Mouse (Mus musculus) activated CD4-positive, CD25-positive, alpha-beta regulatory T cell, adult 4 months (primary cell): ENCODE results near the gene Stx5a. TPM values are rescaled to one million over a fixed set of nuclear protein-coding genes. Genes with fewer than 3 reads are reported as not detected.

Source experiments
- ATAC-seq: one replicate; pipeline ENCODE4 v1.8.0; 2017
- polyA plus RNA-seq, 2 experiments: library from polyadenylated mRNA; unstranded; fragments of 100-300 nt; shearing (Covaris generic); gene quantifications; one replicate each; pipeline ENCODE4 v1.2.1; 2017

The Stx5a gene
- polyA plus RNA-seq, 2 experiments from 2014 or later: 109 to 113 TPM

DNA sequence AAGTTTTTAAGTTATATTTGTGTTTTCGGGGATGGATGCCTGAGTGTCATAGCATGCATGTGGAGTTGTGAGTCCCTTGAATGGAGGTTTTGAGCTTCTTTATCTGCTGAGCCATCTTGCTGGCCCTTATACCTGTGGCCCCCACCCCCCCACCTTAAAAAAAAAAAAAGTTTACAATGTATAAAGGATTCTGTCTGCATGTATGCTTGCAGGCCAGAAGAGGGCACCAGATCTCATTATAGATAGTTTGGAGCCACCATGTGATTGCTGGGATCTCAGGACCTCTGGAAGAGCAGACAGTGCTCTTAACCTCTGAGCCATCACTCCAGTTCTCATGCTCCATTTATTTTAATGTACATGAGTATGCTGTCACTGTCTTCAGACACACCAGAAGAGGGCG is 6.2 kb downstream of the Stx5a start:
- ATAC-seq: no peak

DNA sequence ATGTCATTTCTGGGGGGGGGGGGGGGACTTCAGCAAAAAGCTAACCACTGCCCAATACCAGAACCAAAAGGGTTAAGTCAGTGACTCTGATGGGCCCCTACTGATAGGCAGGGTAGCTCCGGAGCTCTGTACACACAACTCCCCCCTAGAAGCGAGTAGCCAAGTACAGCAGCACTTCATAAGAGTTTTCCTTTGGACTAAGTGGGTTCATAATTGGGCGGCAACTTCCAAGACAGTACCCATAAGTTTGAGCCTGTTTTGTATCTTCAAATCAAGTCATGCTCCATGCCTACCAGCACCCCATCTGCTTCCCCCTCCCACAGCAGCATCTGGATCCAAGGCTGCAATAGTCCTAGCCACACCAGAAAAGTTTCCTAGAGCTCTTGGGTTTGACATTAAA is 14.4 kb downstream of the Stx5a start:
- no peak for ATAC-seq

DNA sequence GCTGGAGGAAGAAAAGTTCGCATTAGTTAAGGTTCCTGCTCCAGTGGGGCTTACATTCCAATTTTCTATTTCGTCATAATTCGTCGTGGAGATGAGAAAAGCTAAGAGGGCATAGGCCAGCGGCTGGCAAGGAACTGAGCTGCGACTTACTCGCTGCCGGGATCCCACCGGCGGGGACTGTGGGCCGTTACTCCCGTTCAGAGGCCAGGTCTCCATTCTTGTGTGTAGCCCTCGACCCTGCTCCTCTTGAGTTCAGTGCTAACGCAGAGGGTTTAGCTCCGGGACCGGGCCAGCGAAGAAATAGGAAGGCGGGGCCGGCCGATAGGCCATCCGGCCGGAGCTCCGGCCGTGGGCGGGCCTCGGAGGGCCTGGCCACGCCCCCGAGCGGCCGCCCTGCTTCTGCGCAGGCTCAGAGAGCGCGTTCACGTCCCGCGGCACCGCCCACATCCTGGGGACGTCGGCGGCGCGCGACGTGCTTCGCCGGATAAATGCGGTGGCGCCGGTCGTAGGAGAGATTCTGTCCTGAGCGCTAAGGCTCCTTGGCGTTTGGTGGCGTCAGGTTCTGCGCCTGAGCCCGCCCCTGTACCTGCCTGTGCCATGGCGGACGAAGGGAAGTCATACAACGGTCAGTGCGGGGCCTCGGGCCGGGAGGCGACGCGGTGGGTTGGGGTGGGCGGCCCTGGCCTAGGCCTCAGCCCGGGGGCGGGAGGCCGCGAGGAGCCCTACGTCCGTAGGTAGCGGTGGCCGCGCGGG is 15.6 kb downstream of the Stx5a start, which contains the start of gene Nxf1:
TSS of gene Nxf1 (plus strand) at position 439 of the 753 bp plus-strand sequence.
- ATAC-seq: peak; percentile 80

DNA sequence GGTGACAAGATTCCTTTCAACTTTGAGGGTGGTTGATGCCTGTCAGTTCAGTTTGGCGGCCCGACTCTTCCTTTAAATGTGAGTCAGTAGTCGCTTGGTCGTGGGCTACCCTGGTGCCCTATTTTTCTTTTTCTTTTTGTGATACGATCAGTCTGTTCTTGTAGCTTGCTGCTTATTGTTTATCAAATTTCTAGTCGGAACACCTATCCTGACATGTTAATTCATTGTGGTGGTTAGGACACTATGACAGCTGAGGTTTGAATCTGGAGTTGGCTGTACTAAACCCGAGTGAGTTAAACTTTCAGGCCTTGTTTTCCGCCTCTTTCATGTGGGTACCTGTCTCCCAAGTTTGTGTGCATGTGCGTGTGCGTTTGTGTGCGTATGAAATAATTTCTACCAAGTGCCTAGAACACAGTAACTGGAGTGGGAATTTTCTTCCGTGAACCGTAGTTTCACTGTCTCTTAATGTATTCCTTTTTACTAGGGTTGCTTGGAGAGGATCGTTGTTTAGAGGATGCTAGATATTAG is 16.3 kb downstream of the Stx5a start:
- ATAC-seq: peak; percentile 15

DNA sequence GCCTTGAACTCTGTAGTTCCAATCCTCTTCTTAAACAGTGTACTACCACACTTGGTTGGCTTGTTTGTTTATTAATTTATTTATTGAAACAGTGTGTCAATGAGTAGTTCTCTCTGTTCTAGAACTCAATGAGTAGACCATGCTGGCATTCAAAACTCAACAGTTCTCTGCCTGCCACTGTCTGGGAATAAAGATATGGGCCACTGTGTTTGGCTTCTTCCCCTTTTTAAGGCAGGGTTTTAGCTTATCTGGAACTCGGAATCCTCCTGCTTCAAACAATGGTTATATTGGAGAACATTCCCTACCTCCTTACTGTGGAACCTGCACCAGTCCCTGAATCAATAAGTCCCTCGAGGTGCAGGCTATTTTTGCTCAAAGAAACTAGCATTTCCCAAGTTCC is 17.7 kb downstream of the Stx5a start:
- ATAC-seq: no peak

DNA sequence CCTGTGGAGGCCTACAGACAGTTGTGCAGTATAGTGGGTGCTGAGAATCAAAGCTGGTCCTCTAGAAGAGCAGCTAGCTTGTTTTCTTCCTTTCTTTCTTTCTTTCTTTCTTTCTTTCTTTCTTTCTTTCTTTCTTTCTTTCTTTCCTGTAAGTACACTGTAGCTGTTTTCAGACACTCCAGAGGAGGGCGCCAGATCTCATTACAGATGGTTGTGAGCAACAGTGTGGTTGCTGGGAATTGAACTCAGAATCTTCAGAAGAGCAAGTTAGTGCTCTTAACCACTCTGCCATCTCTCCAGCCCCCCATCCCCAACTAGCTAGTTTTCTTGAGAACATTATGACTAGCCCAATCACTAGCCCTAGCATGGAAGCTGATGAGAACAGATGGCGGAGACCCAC is 19.5 kb downstream of the Stx5a start:
- no peak for ATAC-seq

DNA sequence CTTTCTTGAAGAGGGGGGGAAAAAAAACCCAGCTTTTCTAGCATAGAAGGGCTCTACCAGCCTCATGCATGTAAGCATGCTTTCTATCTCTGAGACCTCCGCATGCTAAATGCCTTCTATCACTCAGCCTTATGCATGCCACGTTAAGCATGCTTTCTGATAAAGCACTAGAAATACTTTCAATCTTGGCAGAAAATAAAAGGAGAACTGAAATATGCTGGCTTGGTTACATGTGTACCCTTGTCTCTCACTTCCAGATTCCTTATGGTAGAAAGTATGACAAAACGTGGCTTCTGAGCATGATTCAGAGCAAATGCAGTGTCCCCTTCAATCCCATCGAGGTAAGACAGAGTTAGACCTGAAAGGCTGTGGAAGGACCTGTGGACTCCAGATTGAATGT is 22.1 kb downstream of the Stx5a start:
- no peak for ATAC-seq

DNA sequence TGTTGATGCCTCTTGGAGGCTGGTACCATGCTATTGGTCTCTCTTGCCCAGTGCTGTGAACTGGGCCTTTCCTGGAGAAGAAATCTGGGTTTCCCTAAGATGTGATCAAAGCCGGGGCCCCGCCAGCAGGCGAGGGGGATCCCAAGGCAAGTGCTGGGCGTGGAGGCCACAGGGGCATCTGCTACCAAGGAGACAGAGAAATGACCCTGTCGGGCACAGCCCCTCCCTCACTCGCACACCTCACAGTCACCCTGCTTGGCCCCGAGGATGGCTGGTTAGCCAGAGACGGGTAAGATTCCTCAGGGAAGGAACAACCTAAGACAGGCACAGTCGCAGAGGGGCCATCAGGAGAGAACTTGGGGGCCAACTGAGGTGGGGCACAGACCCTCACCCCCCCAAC is 24.3 kb downstream of the Stx5a start:
- no peak for ATAC-seq

DNA sequence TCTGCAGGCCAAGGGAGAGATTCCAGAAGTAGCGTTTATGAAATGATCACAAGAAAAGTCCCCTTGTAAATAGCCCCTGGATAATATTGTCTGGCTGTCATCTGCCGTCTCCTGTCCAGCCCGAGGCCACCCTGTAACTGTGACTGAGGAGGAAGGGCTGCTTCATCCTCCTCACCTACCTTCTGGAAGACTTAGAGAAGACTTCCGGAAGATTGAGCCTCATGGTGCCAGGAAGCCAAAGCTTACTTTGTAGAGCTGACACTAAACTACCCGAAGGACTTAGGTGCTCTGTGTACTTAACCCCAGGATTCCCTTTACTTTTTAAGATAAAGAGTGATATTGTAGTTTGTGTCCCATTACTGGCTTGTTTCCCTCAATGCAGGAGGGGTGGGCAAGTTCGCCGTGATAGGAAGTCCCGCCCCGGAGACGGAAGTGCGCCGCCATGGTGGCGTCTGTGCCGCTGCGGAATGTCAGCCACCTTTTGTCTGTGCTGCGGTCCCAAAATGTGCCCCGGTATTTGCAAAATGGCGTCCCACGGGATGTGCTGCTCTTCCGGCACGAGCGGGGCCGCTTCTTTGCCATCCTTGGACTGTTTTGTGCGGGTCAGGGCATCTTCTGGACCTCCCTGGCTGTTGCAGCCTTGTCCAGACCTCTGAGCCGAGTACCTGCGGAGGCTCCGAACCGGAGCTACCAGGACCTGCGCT is 29.5 kb downstream of the Stx5a start, which contains the start of gene Tmem223:
TSS of gene Tmem223 (plus strand) at position 430 of the 704 bp plus-strand sequence.
- ATAC-seq: peak; percentile 72

DNA sequence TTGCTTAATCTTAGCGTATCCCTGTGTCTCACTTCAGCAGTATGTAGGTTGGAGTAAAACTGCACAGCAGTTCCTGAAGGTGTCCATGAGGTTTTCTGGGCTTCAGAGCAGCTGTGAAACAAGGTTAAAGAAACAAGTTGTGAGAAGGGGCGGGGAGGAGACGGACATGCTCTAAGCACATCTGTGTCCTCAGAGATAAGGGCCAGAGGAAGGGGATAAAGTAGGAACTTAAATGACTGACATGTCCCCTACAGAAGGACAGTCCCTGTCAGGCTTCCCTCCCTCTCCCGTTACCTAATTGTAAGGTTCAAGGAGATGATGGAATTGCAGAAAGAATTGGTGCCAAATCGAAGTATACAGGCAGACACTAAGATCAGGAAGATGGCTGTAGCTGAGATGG is 31.8 kb downstream of the Stx5a start:
- ATAC-seq: no peak

DNA sequence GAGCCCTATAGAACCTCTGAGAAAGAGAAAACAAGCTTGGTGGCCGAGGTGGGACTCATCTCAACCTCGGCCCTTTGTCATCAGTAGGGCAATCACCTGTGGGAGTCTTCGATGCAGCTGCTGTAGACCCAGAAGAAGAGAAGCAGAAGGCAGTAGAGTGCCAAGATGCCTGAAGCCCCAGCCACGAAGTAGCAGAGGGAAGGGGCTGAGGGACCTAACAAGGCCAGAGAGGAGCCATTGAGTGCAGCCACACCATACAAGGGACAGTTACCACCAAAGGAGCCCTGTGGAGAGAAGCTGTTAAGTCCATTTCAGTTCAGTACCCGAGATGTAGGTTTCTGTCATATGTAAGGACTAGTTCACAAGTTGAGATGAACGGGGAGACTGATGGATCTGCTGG is 32.2 kb downstream of the Stx5a start:
- no peak for ATAC-seq

DNA sequence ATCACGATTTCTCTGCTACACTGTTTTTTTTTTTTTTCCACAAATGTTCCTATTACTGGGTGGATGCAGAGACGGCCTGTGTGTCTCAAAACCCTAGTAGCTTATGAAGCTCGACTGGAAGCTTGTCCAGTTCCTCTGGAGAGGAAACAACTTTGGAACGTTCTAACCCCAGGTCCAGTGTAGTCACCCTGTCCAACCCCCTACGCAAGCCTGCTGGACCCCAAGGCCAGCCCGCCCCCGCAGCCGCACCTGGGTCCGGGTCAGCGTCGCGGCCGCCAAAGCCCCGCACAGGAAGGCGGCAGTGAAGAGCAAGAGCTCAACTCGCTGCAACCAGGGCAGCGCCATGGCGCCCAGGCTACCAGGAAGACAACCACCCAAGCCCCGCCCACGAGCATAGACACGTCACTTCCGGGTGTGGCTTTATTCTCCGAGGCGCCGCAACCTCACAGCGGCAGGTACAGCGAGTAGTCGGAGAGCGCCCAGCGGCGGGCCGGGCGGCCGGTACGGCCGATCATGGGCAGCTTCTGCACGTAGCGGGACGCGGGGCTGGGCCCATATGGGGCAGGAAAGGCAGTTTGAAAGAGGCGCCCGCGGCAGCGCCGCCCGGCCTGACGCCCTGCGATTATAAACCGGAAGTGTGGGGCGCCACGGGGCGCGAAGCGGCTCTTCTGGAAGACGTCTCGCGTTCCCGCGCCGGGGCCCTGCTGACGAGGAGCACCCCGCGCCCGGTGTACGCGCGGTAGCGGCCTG is 33.0 kb downstream of the Stx5a start, which contains the start of gene Tmem179b:
TSS of gene Tmem179b (minus strand) at position 382 of the 750 bp plus-strand sequence.
- peak; percentile 79 for ATAC-seq

DNA sequence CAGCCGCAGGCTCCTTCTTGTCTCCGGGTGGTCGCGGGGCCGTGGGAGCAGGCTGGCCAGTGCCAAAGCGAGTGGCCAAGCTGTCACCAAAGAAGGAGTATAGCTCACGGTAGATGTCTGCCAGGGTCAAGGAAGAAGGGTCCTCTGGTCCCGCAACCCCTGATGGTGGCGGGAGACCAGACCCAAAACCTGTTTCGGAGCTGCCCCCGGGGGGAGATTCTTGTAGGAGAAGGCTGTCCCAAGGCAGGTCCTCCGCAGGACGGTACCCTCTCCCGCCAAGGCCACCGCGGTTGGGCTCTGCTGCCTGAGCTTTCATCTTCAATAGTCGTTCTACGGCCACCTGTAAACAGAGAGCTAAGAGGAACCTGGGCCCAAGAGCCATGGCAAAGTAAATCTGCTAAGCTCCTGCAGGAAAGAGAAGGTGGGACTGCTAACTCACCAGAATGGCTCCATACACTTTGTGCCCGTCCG is 33.8 kb downstream of the Stx5a start:
- ATAC-seq: no peak

DNA sequence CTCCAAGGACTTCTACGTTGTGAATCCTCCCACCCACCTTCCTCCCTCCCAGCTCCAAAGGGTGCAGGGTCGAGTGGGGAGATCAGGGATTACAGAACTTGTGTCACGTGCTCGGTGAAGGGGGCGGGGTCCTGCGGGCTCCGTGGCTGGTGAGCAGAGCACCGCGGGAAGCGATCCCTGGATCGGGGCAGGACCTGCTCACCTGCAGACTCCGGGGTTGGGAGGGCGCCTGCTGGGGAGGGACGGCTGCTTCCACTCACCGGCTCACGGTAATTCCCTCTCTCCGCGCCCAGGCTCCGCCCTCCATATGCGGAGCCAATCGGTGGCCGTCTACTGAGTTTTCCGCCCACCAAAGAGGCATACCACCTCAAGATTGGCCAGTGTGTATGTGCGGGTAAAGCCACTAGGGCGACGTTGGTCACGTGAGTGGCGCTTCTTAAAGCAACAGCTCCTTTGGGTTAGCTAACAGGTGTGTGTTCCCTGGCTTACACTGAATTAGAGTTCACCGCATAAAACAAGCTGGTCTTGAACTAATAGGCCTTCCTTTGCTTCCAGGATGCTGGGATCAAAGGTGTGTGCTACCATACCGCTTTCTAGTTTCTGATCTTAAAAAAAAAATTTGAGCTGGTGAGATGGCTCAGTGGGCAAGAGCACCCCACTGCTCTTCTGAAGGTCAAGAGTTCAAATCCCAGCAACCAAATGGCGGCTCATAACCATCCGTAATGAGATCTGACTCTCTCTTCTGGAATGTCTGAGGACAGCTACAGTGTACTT is 45.0 kb downstream of the Stx5a start, which contains the start of gene Taf6l:
TSS of gene Taf6l (minus strand) at position 410 of the 774 bp plus-strand sequence.
- peak; percentile 100 for ATAC-seq

DNA sequence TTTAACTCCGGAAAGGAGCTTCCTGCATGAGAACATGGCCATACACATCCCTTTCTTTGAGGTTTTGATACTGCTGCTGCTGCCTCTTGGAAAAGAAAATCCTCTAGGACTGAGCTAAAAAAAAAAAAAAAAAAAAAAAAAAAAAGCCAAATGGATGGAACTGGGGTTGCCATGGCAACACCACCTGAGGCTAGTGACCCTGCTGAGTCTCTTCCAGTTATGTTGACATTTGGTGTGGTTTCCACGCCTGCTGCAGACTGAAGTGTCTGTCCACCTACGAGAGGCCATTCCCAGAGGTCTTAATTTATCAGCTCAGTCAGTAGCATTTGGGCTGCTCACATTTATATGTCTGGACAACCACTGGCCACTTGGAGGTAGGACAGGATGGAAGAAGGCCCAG is 47.3 kb downstream of the Stx5a start:
- no peak for ATAC-seq

DNA sequence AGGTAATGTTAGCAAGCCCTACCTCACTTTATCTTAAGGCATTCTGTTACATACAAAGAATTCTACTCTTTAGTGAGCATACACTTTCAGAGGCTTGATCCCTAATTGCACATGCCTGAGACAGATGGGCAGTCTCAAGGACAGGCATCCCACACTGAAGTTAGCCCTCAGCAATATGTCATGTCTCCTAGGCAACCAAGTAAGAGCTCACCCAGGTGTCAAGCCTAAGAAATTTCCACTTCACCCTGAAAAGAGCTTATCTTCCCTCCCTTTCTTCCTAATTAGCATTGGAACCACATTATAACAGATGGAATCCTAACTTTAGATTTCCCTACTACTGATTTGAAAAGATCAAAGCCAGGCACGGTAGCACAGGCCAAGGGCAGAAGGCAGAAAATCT is 48.0 kb downstream of the Stx5a start:
- no peak for ATAC-seq

DNA sequence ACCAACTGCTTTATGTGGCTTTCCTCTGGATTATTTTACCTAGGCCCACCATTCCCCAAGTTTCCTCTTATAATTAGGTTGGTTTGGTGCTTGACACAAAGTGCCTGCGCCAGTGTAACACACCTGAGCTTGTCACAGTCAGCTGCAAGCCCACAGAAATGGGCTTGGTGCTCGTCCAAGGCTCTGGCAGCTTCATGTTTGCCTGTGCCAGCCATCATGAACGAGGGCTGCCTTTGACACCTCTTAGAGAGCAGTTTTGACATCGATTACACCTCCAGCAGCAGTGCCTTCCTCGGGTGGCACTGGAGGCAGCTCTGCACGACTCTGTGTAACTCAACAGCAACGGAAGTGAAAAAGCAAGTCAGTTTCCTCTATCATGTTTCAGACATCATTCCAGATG is 49.0 kb downstream of the Stx5a start:
- ATAC-seq: no peak

DNA sequence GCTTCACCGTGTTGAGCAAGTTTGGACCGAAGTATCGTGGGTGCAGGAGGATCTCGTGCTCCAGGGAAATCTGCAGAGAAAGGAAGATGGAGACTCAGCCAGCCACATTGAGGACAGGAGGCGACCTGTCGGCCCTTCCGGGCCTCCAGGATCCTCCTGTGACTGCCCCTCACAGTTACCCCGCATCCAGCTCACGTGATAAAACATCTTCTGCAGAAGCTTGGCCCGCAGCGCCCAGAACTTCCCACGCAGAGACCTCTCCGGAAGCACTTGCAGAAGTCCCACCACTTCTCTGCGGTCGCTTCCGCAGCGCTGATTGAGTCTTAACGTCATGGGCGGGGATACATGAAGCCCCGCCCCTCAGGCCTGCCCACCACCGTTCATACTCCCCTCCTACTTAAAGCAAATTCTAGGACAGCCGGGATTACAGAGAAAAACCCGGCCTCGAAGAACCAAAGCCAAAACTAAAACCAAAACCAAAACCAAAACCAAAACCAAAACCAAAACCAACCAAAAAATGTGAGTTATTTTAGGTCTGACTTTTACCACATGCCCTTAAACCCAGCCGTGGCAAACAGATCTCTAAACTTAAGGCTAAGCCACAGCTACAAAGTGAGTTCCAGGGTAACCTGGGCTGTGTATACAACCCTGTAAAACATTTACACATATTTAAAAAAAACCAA is 57.2 kb downstream of the Stx5a start, which contains the start of gene Polr2g:
TSS of gene Polr2g (minus strand) at position 314 of the 683 bp plus-strand sequence.
- ATAC-seq: peak; percentile 59

DNA sequence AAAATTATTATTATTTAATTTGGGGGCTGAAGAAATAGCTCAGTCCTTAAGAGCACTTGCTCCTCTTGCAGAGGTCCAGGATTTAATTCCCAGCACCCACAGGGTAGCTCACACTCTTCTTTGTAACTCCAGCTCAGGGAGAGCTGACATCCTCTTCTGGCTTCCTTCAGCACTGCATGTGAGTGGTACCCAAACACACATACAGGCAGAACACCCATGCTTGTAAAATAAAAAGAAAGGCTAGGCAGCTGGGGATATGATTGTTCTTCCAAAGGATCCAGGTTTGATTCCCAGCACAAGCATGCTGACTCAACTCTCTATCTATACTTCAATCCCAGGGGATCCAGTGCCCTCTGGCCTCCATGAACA is 57.7 kb downstream of the Stx5a start:
- ATAC-seq: no peak

DNA sequence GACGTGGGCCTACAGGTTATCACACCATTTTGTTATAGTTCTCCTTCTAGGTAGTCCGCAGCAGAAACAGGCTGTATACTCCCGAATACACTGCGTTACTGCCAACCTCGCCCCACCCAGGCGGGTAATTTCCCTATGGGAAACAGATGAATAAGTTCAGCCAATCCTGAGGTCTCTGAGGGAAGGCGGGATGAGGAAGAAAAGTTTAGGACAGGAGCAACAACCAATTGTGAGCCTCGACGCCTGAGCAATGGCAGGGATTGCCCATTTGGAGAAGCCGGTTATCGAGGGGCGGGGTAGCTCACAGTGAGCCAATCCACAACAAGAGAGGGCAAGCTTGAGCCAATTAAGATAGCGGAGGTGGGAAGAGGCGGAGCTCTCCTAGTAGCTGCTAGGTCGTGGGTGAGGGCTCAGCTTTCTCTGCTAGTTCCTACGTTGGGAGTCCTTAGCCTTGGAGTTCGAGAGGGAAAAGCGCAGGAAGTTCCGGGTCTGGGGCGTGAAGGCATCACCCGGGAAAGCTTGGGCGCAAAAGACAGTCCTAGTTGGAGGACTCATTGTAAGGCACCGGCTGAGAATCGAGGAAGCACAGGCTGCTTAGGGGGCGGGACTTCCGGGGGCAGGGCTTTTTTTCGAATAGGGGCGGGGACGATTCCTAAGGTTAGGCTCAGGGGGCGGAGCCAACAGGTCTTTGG is 61.1 kb downstream of the Stx5a start, which contains the start of gene Zbtb3:
TSS of gene Zbtb3 (plus strand) at position 426 of the 692 bp plus-strand sequence.
- peak; percentile 92 for ATAC-seq
